ENCODE assay signal across 8 mouse cellular contexts in the genomic region with DNA sequence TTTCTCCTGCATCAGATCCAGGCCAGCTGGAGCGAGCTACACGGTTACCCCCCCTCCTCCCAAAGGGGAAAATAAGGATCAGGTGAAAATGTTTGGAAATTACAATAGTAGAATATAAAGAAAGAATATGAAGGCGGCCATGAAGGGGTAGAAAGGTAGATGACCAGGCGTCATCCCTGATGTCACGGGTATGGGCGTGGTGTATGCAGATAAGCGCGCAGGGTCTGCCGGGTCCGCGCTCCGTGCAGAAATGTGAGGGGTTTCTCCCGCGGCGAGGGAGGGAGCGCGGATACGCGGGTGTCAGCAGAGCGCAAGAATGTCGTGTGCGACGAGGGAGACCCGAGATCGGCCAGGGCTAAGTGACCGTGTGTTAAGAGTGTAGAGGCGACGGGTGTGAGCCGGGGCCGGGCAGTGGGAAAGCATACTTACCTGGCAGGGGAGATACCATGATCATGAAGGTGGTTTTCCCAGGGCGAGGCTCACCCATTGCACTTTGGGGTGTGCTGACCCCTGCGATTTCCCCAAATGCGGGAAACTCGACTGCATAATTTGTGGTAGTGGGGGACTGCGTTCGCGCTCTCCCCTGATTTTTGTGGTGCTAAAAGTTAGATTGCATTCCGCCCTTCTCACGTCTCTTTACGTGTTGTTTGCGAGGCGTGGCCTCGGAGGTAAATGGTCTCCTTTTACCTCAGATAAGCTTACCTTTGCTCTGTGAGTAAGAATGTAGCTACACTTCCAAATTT.
A peak's percentile ranks its signal among the peaks of the same experiment; 100 is the strongest.
DNase-seq lines count a peak whose midpoint lies in the region; ATAC-seq and TF ChIP-seq lines count a peak whose summit lies in the region.
"Not testable (repeated sequence)": the region's sequence is repeated elsewhere in the genome, so short reads cannot be mapped to it uniquely, and the experiment has no call there.

No protein-coding gene starts in this region.

- WGBS in embryonic facial prominence, embryonic 13.5 days, result 11% methylated on average over 2 of the region's 43 CpGs
- 22% methylated on average over 2 of the region's 43 CpGs for WGBS in forebrain, postnatal 0 days
- WGBS in hindbrain, embryonic 15.5 days, result 21% methylated on average over 2 of the region's 43 CpGs
- 15% methylated on average over 2 of the region's 43 CpGs for WGBS in kidney, embryonic 15.5 days
- 11% methylated on average over 2 of the region's 43 CpGs for WGBS in liver, embryonic 12.5 days (ENCODE audit: insufficient replicate concordance)
- 20% methylated on average over 1 of the region's 43 CpGs for WGBS in lung, embryonic 16.5 days
- WGBS in midbrain, embryonic 15.5 days, result 0% methylated on average over 2 of the region's 43 CpGs
- 13% methylated on average over 2 of the region's 43 CpGs for WGBS in stomach, embryonic 14.5 days

- not testable (repeated sequence) for TF ChIP-seq CTCF in forebrain, postnatal 0 days (IDR thresholded peaks at IDR 0.05; ENCODE audit: low read depth)

- not testable (repeated sequence) for H3K36me3 ChIP-seq in embryonic facial prominence, embryonic 13.5 days; forebrain, postnatal 0 days (ENCODE audit: insufficient read depth); hindbrain, embryonic 15.5 days; kidney, embryonic 15.5 days; liver, embryonic 12.5 days; lung, embryonic 16.5 days (ENCODE audit: control insufficient read depth, insufficient read depth, low read length); midbrain, embryonic 15.5 days (replicated peaks); stomach, embryonic 14.5 days (ENCODE audit: control insufficient read depth, insufficient read depth, low read length)

- H3K27me3 ChIP-seq in embryonic facial prominence, embryonic 13.5 days; forebrain, postnatal 0 days (ENCODE audit: insufficient read depth, low read length); hindbrain, embryonic 15.5 days; kidney, embryonic 15.5 days; liver, embryonic 12.5 days (replicated peaks); lung, embryonic 16.5 days (ENCODE audit: control insufficient read depth, insufficient read depth, low read depth, low read length); midbrain, embryonic 15.5 days (replicated peaks); stomach, embryonic 14.5 days (ENCODE audit: control insufficient read depth, insufficient read depth, low read length): not testable (repeated sequence)

- H3K4me1 ChIP-seq in embryonic facial prominence, embryonic 13.5 days; forebrain, postnatal 0 days (ENCODE audit: insufficient read depth); hindbrain, embryonic 15.5 days (replicated peaks); kidney, embryonic 15.5 days; liver, embryonic 12.5 days; lung, embryonic 16.5 days (replicated peaks; ENCODE audit: control insufficient read depth, insufficient read depth, low read length); midbrain, embryonic 15.5 days; stomach, embryonic 14.5 days (ENCODE audit: control insufficient read depth, insufficient read depth, low read length): not testable (repeated sequence)

- not testable (repeated sequence) for H3K9ac ChIP-seq in embryonic facial prominence, embryonic 13.5 days; forebrain, postnatal 0 days; hindbrain, embryonic 15.5 days; kidney, embryonic 15.5 days; liver, embryonic 12.5 days; lung, embryonic 16.5 days (ENCODE audit: low read length); midbrain, embryonic 15.5 days; stomach, embryonic 14.5 days (replicated peaks; ENCODE audit: low read depth, low read length)

- not testable (repeated sequence) for H3K9me3 ChIP-seq in embryonic facial prominence, embryonic 13.5 days; forebrain, postnatal 0 days (ENCODE audit: low read length); hindbrain, embryonic 15.5 days; kidney, embryonic 15.5 days (replicated peaks); liver, embryonic 12.5 days (replicated peaks); lung, embryonic 16.5 days (ENCODE audit: control insufficient read depth, low read length); midbrain, embryonic 15.5 days; stomach, embryonic 14.5 days (ENCODE audit: control insufficient read depth, low read depth, low read length)

- not testable (repeated sequence) for H3K27ac ChIP-seq in embryonic facial prominence, embryonic 13.5 days; forebrain, postnatal 0 days (ENCODE audit: low read depth, low read length); hindbrain, embryonic 15.5 days (replicated peaks); kidney, embryonic 15.5 days; liver, embryonic 12.5 days; lung, embryonic 16.5 days (ENCODE audit: low read length); midbrain, embryonic 15.5 days; stomach, embryonic 14.5 days (ENCODE audit: low read length)

- not testable (repeated sequence) for H3K4me3 ChIP-seq in embryonic facial prominence, embryonic 13.5 days; forebrain, postnatal 0 days (ENCODE audit: low read depth, low read length); hindbrain, embryonic 15.5 days; kidney, embryonic 15.5 days (replicated peaks); liver, embryonic 12.5 days; lung, embryonic 16.5 days (ENCODE audit: low read length); midbrain, embryonic 15.5 days; stomach, embryonic 14.5 days (ENCODE audit: low read depth, low read length)

- not testable (repeated sequence) for DNase-seq in forebrain, postnatal 0 days

- peak; percentile 67 for ATAC-seq in embryonic facial prominence, embryonic 13.5 days (ENCODE audit: insufficient number of reproducible peaks, insufficient read depth, low FRiP score, low TSS enrichment, low read depth)
- ATAC-seq in forebrain, postnatal 0 days, result peak; percentile 42; the same call in 1 of the 2 replicates
- ATAC-seq in hindbrain, embryonic 15.5 days (ENCODE audit: low FRiP score, low read depth), result peak; percentile 56; the same call in 1 of the 2 replicates
- peak; percentile 88 for ATAC-seq in kidney, embryonic 15.5 days (replicated peaks; ENCODE audit: low FRiP score)
- peak; percentile 88 for ATAC-seq in liver, embryonic 12.5 days
- peak; percentile 89 for ATAC-seq in lung, embryonic 16.5 days (ENCODE audit: low read depth)
- peak; percentile 78 for ATAC-seq in midbrain, embryonic 15.5 days (replicated peaks)
- ATAC-seq in stomach, embryonic 14.5 days (ENCODE audit: insufficient number of reproducible peaks, insufficient read depth, low FRiP score, low read depth), result peak; percentile 78; the same call in 1 of the 2 replicates

- H3K4me2 ChIP-seq in embryonic facial prominence, embryonic 13.5 days; forebrain, postnatal 0 days (ENCODE audit: low read depth); hindbrain, embryonic 15.5 days; kidney, embryonic 15.5 days; liver, embryonic 12.5 days; lung, embryonic 16.5 days (ENCODE audit: low read depth, low read length); midbrain, embryonic 15.5 days; stomach, embryonic 14.5 days (replicated peaks; ENCODE audit: low read depth, low read length): not testable (repeated sequence)
